Mouse (Mus musculus): ENCODE results near the gene Btbd35f23.
"Not testable (repeated sequence)": the region's sequence is repeated elsewhere in the genome, so short reads cannot be mapped to it uniquely, and the experiment has no call there.

Gene Btbd35f23

DNA sequence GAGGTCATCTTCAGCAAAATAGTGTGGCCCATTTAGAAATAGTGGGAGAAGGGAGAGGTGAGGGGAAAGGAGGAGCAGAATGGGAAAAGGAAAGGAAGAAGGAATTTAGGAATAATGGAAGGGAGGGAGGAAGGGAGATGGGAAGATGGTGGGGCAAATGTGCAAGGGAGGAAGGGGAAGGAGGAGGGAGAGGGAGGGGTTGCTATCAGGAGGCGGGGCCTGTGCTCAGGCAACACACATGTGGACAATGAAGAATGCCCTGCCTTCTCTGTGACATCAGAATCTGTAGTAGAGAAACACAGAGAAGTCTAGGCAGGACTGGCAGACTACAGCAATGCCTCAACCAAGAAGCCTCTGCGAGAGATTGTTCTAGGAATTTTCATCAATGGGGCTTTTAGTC lies at the start of gene Btbd35f23:
Btbd35f23 (plus strand) TSS at position 301 of the 400 bp plus-strand sequence.
- DNase-seq, result not testable (repeated sequence)

All from kidney, adult 18-20 months (tissue).